Mouse (Mus musculus) lung, postnatal 0 days (tissue): ENCODE data around the gene Tuba1b.

Experiments used
- CTCF ChIP-seq: IDR thresholded peaks from 2 replicates; pipeline ENCODE4 v1.5.1; 2016; ENCODE audit warnings: antibody characterized with exemption, mild to moderate bottlenecking
- EP300 ChIP-seq: IDR thresholded peaks from 2 replicates; pipeline ENCODE4 v1.6.1; 2016; ENCODE audit warnings: antibody characterized with exemption, mild to moderate bottlenecking, control low read depth

- no peak for TF ChIP-seq EP300
- no peak for TF ChIP-seq CTCF
Measured at GRCm38 (mm10) chr15:98949607-98949892, 15.2 kb upstream of the Tuba1b start.
